Mouse (Mus musculus): ENCODE measurements at regions not wholly inside any gene's neighbourhood (a gene's known extent, or its start where the extent isn't known, plus 50 kb on each side); places are given as distances from the start of the nearest gene placed in this dataset.

DNA sequence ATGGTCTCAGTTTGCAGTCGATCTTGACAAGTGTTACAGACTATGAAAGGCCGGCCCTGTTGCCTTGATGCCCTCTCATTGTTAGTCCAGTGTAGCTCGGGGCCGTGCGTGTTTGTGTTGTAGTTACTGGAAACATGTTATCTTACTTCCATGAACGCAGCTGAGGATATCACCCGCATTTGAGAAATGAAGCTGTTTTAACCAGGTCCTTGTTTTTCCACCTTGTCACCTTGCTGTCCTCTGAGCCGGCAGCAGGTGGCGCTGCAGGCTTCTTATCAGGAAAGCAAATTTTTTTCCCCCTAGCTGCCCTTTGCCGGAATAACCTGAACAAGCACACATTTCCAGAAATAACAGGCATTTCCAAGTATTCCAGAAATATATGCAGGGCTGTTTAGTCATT lies 167.9 kb upstream of the Fermt1 start:
- no peak overlapping the region for H3K4me2 ChIP-seq
- no peak overlapping the region for H3K9ac ChIP-seq
- peak; percentile 91 for DNase-seq
- no peaks in the 10 kb centered on the region for H3K27me3 ChIP-seq (ENCODE audit: insufficient read depth, low read length)
- H3K27ac ChIP-seq (ENCODE audit: low read depth), result no peak overlapping the region
- peak; percentile 62 for ATAC-seq (ENCODE audit: insufficient read depth)
- H3K36me3 ChIP-seq (ENCODE audit: insufficient read depth), result no peaks in the 10 kb centered on the region
- 17% methylated on average over 10 of the region's 10 CpGs for WGBS
- no peaks in the 10 kb centered on the region for H3K4me1 ChIP-seq (ENCODE audit: insufficient read depth)
- H3K4me3 ChIP-seq (ENCODE audit: low read depth, low read length), result no peak overlapping the region
- peak; percentile 96 for TF ChIP-seq CTCF (IDR thresholded peaks at IDR 0.05; ENCODE audit: low read depth)
- no peaks in the 10 kb centered on the region for H3K9me3 ChIP-seq (ENCODE audit: low read depth, low read length)

DNA sequence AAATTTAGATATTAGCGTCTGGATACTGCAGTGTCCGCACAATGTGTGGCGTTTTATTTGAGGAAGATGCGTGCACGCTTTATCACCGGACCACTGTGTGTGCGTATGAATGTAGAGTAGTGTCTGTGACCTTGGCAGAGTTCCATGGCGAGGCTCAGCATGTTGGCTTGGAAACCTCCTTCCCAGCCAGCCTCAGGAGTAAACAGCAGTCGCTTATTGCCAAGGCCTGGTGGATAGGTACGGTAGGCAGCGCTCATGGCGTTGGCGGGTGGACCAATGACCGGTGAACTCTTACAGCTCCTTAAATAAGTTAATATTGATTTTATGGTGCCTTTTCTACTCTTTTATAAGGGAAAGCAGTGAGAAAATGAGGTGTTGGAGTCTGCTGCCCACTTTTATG lies 172.9 kb upstream of the Fermt1 start:
- H3K4me1 ChIP-seq (ENCODE audit: insufficient read depth), result no peaks in the 10 kb centered on the region
- no peak overlapping the region for H3K4me3 ChIP-seq (ENCODE audit: low read depth, low read length)
- ATAC-seq (ENCODE audit: insufficient read depth) (no peak), DNase-seq (peak; percentile 55)
- no peaks in the 10 kb centered on the region for H3K27me3 ChIP-seq (ENCODE audit: insufficient read depth, low read length)
- H3K36me3 ChIP-seq (ENCODE audit: insufficient read depth), result no peaks in the 10 kb centered on the region
- WGBS, result 77% methylated on average over 14 of the region's 14 CpGs
- TF ChIP-seq CTCF (IDR thresholded peaks at IDR 0.05; ENCODE audit: low read depth), result no peak
- H3K9me3 ChIP-seq (ENCODE audit: low read depth, low read length), result no peaks in the 10 kb centered on the region
- no peak overlapping the region for H3K9ac ChIP-seq
- no peak overlapping the region for H3K27ac ChIP-seq (ENCODE audit: low read depth)
- no peak overlapping the region for H3K4me2 ChIP-seq

DNA sequence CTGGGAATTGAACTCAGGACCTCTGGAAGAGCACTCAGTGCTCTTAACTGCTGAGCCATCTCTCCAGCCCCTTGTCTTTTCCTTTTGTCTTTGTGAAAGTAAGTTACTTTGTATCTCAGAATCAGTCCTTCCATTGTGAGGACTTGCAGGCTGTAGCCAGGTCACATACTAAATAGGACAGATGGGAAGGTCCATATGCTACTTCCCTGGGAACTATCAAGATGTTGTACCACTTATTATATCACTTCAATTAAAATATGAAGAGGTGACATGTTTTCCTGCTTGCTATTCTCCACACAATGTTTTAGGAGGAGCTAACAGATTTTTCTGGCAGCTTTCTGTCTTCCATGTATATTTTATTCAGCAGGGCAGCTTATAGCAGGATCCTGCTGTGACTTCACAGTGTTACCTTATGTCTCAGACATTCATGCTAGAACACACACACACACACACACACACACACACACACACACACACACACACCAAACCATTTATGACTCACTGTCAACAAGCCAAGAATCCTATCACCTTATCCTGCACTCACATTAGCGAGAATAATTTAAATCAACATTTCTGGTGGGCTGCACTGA lies 179.6 kb upstream of the Fermt1 start:
- ATAC-seq (ENCODE audit: insufficient read depth) (no peak), DNase-seq (no peak)
- Histone ChIP-seq H3K9me3 (ENCODE audit: low read depth, low read length) (no peaks in the 10 kb centered on the region), H3K9ac (no peak overlapping the region), H3K27ac (ENCODE audit: low read depth) (no peak overlapping the region), H3K4me3 (ENCODE audit: low read depth, low read length) (no peak overlapping the region), H3K27me3 (ENCODE audit: insufficient read depth, low read length) (no peaks in the 10 kb centered on the region), H3K4me2 (no peak overlapping the region), H3K36me3 (ENCODE audit: insufficient read depth) (no peaks in the 10 kb centered on the region), H3K4me1 (ENCODE audit: insufficient read depth) (no peaks in the 10 kb centered on the region)
- 82% methylated on average over 1 of the region's 1 CpGs for WGBS
- TF ChIP-seq CTCF (IDR thresholded peaks at IDR 0.05; ENCODE audit: low read depth), result no peak

DNA sequence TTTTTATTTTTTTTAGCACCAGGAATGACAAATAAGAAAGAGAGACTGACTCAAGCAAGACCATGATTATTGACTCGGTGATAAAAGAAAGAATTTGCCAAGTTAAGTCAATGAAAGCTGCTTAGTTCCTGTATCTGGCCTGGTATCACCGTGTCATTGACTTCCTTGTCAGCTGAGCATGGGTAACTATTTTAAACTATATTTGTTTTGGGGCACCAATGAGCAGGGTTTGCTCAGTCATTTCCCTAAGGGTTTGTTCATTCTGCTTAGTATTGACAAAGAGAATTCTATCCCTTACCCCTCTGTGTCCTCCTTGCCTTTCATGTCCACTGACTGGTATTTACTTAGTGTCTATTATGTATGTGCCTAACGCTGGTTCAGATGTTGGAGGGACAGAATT lies 189.2 kb upstream of the Fermt1 start:
- Histone ChIP-seq H3K4me2 (no peak overlapping the region), H3K27ac (ENCODE audit: low read depth) (no peak overlapping the region), H3K4me1 (ENCODE audit: insufficient read depth) (0 out of 2 replicates have a peak, but pooled peaks cover 3% of the 10 kb centered on the region), H3K36me3 (ENCODE audit: insufficient read depth) (no peaks in the 10 kb centered on the region), H3K4me3 (ENCODE audit: low read depth, low read length) (no peak overlapping the region), H3K9ac (no peak overlapping the region), H3K9me3 (ENCODE audit: low read depth, low read length) (no peaks in the 10 kb centered on the region), H3K27me3 (ENCODE audit: insufficient read depth, low read length) (no peaks in the 10 kb centered on the region)
- no peak for TF ChIP-seq CTCF (IDR thresholded peaks at IDR 0.05; ENCODE audit: low read depth)
- WGBS, result 56% methylated on average over 3 of the region's 3 CpGs
- DNase-seq (no peak), ATAC-seq (ENCODE audit: insufficient read depth) (no peak)

DNA sequence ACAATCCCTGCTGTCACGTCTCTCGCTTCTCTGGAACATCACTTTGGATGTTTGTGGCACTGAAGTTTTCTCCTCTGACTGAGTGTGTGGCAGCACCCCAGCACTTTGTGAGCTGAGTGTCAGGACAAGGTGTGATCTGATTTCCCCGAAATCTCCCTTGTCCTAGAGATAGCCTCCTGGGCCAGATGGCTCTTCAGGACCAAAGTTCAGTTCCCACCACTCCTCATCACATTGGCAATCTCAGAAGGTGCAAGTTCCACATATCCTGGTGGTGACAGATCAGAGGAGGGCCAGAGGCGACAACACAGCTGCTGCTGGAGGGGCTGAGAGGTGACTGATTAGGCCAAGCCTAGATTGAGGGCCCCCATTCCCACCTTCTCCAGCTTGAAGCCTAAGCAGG lies 193.2 kb upstream of the Fermt1 start:
- Histone ChIP-seq H3K9me3 (ENCODE audit: low read depth, low read length) (no peaks in the 10 kb centered on the region), H3K4me3 (ENCODE audit: low read depth, low read length) (no peak overlapping the region), H3K4me2 (no peak overlapping the region), H3K27ac (ENCODE audit: low read depth) (no peak overlapping the region), H3K9ac (no peak overlapping the region), H3K27me3 (ENCODE audit: insufficient read depth, low read length) (no peaks in the 10 kb centered on the region), H3K36me3 (ENCODE audit: insufficient read depth) (no peaks in the 10 kb centered on the region), H3K4me1 (ENCODE audit: insufficient read depth) (0 out of 2 replicates have a peak, but pooled peaks cover 6% of the 10 kb centered on the region)
- ATAC-seq (ENCODE audit: insufficient read depth), result no peak
- no peak for TF ChIP-seq CTCF (IDR thresholded peaks at IDR 0.05; ENCODE audit: low read depth)
- 56% methylated on average over 4 of the region's 4 CpGs for WGBS
- DNase-seq, result no peak

DNA sequence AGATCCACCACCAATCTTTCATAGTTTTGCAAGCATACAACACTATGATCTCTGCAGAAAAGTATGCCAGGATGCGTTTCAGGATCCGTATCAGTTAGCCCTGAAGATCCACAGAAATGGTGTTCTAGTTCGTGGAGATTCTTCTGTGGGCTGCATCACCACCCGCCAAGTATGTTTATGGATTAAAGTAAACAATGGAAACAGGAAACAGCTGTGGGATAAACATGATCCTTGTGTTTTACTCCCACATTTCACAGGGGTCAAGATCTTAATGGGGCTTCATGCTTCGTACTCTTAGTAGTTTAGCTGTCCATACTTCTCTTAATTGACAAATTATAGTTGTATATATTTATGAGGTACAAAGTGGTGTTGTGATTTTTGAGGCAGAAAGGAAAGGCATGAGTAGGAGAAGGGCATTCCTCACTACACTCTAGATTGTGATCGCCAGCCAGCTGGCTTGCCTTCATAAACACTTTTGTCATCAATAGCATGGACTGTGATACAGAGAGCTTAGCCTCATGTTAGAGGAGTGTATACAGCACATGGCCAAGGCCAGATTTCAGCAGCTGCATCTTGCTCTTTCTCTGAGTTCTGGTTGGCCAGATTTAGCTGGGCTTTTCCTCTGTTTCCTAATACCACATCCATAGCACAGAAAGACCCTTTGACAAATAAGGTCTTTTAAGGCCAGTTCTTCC lies 195.8 kb upstream of the Fermt1 start:
- no peaks in the 10 kb centered on the region for H3K9me3 ChIP-seq (ENCODE audit: low read depth, low read length)
- ATAC-seq (ENCODE audit: insufficient read depth) (peak; percentile 98), DNase-seq (peak; percentile 95)
- H3K27ac ChIP-seq (ENCODE audit: low read depth), result peak overlapping the region; percentile 74
- H3K9ac ChIP-seq, result no peak overlapping the region
- H3K4me2 ChIP-seq, result no peak overlapping the region
- no peaks in the 10 kb centered on the region for H3K36me3 ChIP-seq (ENCODE audit: insufficient read depth)
- TF ChIP-seq CTCF (IDR thresholded peaks at IDR 0.05; ENCODE audit: low read depth), result no peak
- H3K4me3 ChIP-seq (ENCODE audit: low read depth, low read length), result no peak overlapping the region
- 30% methylated on average over 6 of the region's 6 CpGs for whole genome bisulfite sequencing
- H3K4me1 ChIP-seq (ENCODE audit: insufficient read depth), result 0 out of 2 replicates have a peak, but pooled peaks cover 3% of the 10 kb centered on the region
- H3K27me3 ChIP-seq (ENCODE audit: insufficient read depth, low read length), result no peaks in the 10 kb centered on the region

DNA sequence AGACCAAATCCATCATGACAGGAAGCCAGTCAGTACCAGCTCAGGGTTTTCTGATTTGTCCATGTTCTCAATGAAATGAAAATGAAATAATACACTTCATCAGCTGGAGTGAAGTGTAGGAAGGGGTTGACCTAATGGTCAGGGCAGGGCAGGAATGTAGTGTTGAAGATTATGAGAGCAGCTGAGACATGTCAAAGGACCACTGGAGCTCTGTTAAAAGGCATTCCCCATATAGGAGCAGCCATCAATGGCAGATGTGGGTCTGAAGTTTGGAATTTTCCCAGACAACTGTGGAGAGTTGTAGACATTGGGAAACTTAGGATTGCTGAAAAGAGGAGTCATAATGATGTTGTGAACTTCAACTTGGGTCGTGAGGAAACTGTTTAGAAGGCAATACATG lies 206.8 kb upstream of the Fermt1 start:
- no peak overlapping the region for H3K9ac ChIP-seq
- H3K36me3 ChIP-seq (ENCODE audit: insufficient read depth), result no peaks in the 10 kb centered on the region
- ATAC-seq (ENCODE audit: insufficient read depth) (no peak), DNase-seq (no peak)
- no peaks in the 10 kb centered on the region for H3K27me3 ChIP-seq (ENCODE audit: insufficient read depth, low read length)
- WGBS, result 64% methylated on average over 1 of the region's 1 CpGs
- H3K4me2 ChIP-seq, result no peak overlapping the region
- H3K4me3 ChIP-seq (ENCODE audit: low read depth, low read length), result no peak overlapping the region
- no peaks in the 10 kb centered on the region for H3K9me3 ChIP-seq (ENCODE audit: low read depth, low read length)
- no peak for TF ChIP-seq CTCF (IDR thresholded peaks at IDR 0.05; ENCODE audit: low read depth)
- H3K4me1 ChIP-seq (ENCODE audit: insufficient read depth), result no peaks in the 10 kb centered on the region
- no peak overlapping the region for H3K27ac ChIP-seq (ENCODE audit: low read depth)

All from lung, embryonic 14.5 days (tissue).